Mouse (Mus musculus) heart, adult 2 months (tissue): Measurements from ENCODE around the gene Fli1. TPM values are rescaled to one million over a fixed set of nuclear protein-coding genes. Genes with fewer than 3 reads are reported as not detected.

Experiments
- DNase-seq, 2 experiments: peaks; one replicate each; pipeline ENCODE4 v3.0.0; 2021
- H3K27ac ChIP-seq: fragments of 200-600 bp; 2 replicates; pipeline ENCODE4 v1.8.1; 2022
- H3K27me3 ChIP-seq: fragments of 200-500 bp; 2 replicates; pipeline ENCODE4 v1.6.1; 2012; ENCODE audit warnings: mild to moderate bottlenecking, low read length, inconsistent platforms, mixed read lengths; ENCODE audit not compliant: control insufficient read depth, insufficient read depth
- H3K36me3 ChIP-seq: fragments of 200-500 bp; 2 replicates; pipeline ENCODE4 v1.6.1; 2012; ENCODE audit warnings: low read length, inconsistent platforms; ENCODE audit not compliant: control insufficient read depth, insufficient read depth
- H3K4me1 ChIP-seq: fragments of 200-500 bp; 2 replicates; pipeline ENCODE4 v1.6.1; 2011; ENCODE audit warnings: low read length; ENCODE audit not compliant: control insufficient read depth, insufficient read depth
- H3K4me3 ChIP-seq: fragments of 200-600 bp; 2 replicates; pipeline ENCODE4 v1.8.1; 2022
- H3K79me2 ChIP-seq: fragments of 200-500 bp; replicated peaks from 2 replicates; pipeline ENCODE4 v1.6.1; 2012; ENCODE audit warnings: mild to moderate bottlenecking, inconsistent platforms, low read length, moderate library complexity, mixed read lengths; ENCODE audit not compliant: control insufficient read depth, insufficient read depth
- H3K9ac ChIP-seq: fragments of 200-500 bp; 2 replicates; pipeline ENCODE4 v1.6.1; 2012; ENCODE audit warnings: low read depth, mild to moderate bottlenecking, control low read depth, inconsistent platforms, low read length, mixed read lengths
- CTCF ChIP-seq: fragments of 200-600 bp; IDR thresholded peaks from 2 replicates; pipeline ENCODE4 v1.8.1; 2022; ENCODE audit warnings: antibody characterized with exemption, mild to moderate bottlenecking, moderate library complexity
- EP300 ChIP-seq: fragments of 200-500 bp; IDR thresholded peaks from 2 replicates; pipeline ENCODE4 v1.6.1; 2011; ENCODE audit warnings: low read depth, low read length, control low read depth; ENCODE audit not compliant: insufficient read depth
- POLR2A ChIP-seq: fragments of 200-500 bp; IDR thresholded peaks from 2 replicates; pipeline ENCODE4 v1.6.1; 2011; ENCODE audit warnings: mild to moderate bottlenecking, low read depth, low read length, control low read depth; ENCODE audit not compliant: insufficient read depth
- WGBS: fragments of 180-500 bp; shearing (Covaris S2); methylation state at CpG from one replicate; pipeline ENCODE4 v1.1.7; 2018; 5-methylcytosine and 5-hydroxymethylcytosine counted together
- intact Hi-C: fragments of 180-260 bp; cut with DNase I; formaldehyde crosslinking; loops from one replicate; pipeline ENCODE4 v1.15.1; 2025
- polyA plus RNA-seq: library from polyadenylated mRNA; depleted of rRNA; stranded (reverse); fragments of >200 nt; gene quantifications from 2 replicates; pipeline ENCODE4 v1.2.3, GENCODE M21; 2012
- total RNA-seq, 2 experiments: library from RNA; stranded (reverse); gene quantifications; 2 replicates each; pipeline ENCODE4 v1.2.3; 2021

Fli1 gene
- total and polyA plus RNA-seq, 3 experiments, result 14.9 to 28.2 (median 23.5) TPM

DNA sequence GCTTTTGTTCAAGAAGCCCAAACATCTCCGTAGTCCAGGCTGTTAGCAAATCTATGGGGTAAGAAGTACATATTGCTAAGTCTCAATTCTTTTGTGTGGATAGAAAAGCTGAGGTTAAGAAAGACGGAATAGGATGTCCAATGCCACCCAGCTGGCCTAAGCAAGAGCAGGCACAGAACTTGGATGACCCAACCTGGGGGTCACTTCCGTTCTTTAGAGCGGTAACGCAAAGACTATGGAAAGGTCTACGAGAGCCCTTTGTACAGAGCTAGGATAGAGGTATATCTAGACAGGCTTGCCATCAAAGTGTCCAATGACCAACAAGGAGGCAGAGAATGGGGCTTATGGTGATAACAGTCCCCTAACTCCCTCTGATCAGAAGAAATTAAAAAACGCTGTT is 15.3 kb downstream of the Fli1 start:
- intact Hi-C loops, result no loop called here
- peaks cover 71% of the 10 kb centered on the region for H3K36me3 ChIP-seq
- H3K4me3 ChIP-seq, result no peak overlapping the region
- H3K27me3 ChIP-seq, result no peaks in the 10 kb centered on the region
- TF ChIP-seq POLR2A (no peak), CTCF (no peak), EP300 (no peak)
- peak in 1 of 2 experiments; percentile 11 for DNase-seq
- 67% methylated on average over 7 of the region's 7 CpGs for WGBS
- H3K79me2 ChIP-seq, result 0 out of 2 replicates have a peak, but pooled peaks cover 3% of the 10 kb centered on the region
- peaks cover 33% of the 10 kb centered on the region for H3K4me1 ChIP-seq
- H3K9ac ChIP-seq, result no peak overlapping the region
- H3K27ac ChIP-seq, result peak overlapping the region; percentile 23

DNA sequence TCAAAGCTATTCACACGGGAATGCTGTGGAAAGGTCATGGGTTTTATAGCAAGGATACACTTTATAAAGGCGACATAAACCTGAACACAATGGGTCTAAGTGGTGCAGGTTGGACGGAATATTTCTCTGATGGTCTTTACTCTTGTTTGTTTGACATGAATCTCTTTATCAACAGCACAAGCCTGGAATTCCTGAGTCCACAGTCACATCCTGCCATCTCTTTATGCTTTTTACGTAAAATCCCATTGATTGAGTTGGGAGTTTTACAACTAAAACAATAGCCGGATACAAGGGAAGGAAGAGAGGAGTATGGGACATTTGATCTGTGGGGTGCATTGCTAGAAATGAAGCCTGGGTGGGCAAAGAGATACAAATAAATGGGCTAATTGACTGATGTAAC is 16.9 kb downstream of the Fli1 start:
- Histone ChIP-seq H3K27ac (peak overlapping the region; percentile 72), H3K36me3 (peaks cover 71% of the 10 kb centered on the region), H3K4me1 (peaks cover 33% of the 10 kb centered on the region), H3K9ac (peak overlapping the region; percentile 48), H3K4me3 (no peak overlapping the region), H3K79me2 (0 out of 2 replicates have a peak, but pooled peaks cover 2% of the 10 kb centered on the region), H3K27me3 (no peaks in the 10 kb centered on the region)
- DNase-seq, result peak in 1 of 2 experiments; percentile 8
- TF ChIP-seq CTCF (no peak), EP300 (0 out of 2 replicates have a peak, but pooled peaks have one; percentile 16), POLR2A (no peak; the same call in 1 of the 2 replicates)
- intact Hi-C loops, result loop anchor here (2.0 kb wide), 1 partner anchor 15 kb away; no protein-coding TSS in a partner anchor
- 41% methylated on average over 5 of the region's 5 CpGs for WGBS

DNA sequence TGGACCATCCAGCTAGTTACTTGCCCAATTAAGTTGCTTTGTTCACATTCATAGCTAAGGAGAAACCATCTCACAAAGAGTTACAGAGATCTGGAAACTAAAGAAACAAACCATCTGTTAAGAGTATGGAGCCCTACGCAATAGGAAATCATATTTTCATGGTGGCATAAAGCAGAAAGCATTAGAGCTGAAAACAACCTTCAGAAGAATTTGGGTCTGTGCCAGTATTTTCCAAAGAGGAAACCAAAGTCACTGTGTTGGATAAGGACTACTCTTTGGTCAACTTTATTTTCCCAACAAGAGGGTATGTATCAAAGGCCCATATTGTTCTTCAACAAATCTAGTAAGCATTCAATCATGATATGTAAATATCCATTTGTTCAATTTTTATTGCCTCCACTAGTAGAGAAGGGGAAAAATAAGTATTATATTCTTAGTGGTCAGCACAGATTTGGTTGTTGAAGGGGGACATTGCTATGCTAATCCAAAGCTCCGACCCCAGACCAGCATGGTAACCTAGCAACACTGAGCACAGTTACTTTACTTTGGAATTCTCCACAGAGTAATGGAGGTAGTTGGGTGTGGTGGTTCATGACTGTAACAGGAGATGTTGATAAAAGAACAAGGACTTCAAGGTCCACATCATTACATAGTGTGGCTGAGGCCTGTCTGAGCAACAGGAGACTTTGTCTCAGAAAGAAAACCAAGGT is 20.0 kb downstream of the Fli1 start:
- H3K36me3 ChIP-seq, result peaks cover 63% of the 10 kb centered on the region
- peak overlapping the region; percentile 91 for H3K27ac ChIP-seq
- no peak overlapping the region for H3K9ac ChIP-seq
- intact Hi-C loops, result no loop called here
- no peak for TF ChIP-seq CTCF
- TF ChIP-seq EP300, result no peak
- no peak for TF ChIP-seq POLR2A
- no peaks in the 10 kb centered on the region for H3K79me2 ChIP-seq
- H3K27me3 ChIP-seq, result no peaks in the 10 kb centered on the region
- peak in 1 of 2 experiments; percentile 11 for DNase-seq
- 56% methylated on average over 2 of the region's 2 CpGs for WGBS
- no peak overlapping the region for H3K4me3 ChIP-seq
- peaks cover 34% of the 10 kb centered on the region for H3K4me1 ChIP-seq

DNA sequence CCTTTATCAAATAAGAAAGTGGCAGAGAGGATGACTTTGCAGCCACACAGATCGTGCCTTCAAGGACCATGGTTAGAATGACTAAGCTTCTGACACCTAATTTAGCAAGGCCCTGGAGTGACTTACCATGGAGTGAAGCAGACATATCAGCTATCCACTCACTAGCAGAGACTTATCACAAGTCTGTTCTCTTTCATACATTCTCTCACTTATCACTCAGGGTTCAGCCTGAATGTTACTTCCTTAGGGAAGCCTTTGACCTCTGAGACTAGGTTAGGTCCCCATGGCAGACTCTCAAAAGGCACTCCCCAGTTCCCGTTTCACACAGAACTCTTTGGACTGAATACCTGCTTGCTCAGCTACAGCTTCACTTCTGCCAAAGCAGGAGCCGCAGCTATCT is 21.3 kb downstream of the Fli1 start:
- H3K79me2 ChIP-seq, result no peaks in the 10 kb centered on the region
- H3K4me1 ChIP-seq, result peaks cover 37% of the 10 kb centered on the region
- no peaks in the 10 kb centered on the region for H3K27me3 ChIP-seq
- H3K36me3 ChIP-seq, result peaks cover 60% of the 10 kb centered on the region
- no peak overlapping the region for H3K4me3 ChIP-seq
- TF ChIP-seq EP300 (no peak), CTCF (no peak)
- intact Hi-C loops, result no loop called here
- WGBS, result 32% methylated on average over 3 of the region's 3 CpGs
- no peak overlapping the region for H3K9ac ChIP-seq
- DNase-seq, result peak in 1 of 2 experiments; percentile 21
- peak overlapping the region; percentile 91 for H3K27ac ChIP-seq

DNA sequence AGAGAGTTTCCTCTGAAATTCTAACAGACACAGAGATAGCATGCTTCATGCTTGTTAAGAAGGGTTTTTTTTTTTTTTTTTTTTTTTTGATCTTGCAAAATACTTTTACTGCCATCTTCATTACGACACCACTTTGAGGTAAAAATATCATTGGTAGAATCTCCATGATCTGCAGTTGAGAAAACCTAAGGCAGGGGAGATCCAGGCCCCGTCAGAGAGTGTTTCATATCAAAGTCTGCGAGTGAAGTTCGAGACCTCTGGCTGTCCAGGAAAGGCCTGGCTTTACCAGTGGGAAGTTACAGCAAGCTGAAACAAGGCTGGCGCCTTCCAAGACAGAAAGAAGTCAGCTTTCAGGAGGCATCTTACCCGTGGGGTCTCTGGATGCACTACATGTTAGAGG is 21.8 kb downstream of the Fli1 start:
- intact Hi-C loops, result no loop called here
- Histone ChIP-seq H3K36me3 (peaks cover 57% of the 10 kb centered on the region), H3K4me3 (no peak overlapping the region; the same call in 1 of the 2 replicates), H3K79me2 (no peaks in the 10 kb centered on the region), H3K9ac (no peak overlapping the region), H3K4me1 (peaks cover 35% of the 10 kb centered on the region), H3K27ac (peak overlapping the region; percentile 91), H3K27me3 (no peaks in the 10 kb centered on the region)
- peak in 1 of 2 experiments; percentile 30 for DNase-seq
- WGBS, result 51% methylated on average over 6 of the region's 6 CpGs
- no peak for TF ChIP-seq CTCF
- TF ChIP-seq EP300, result no peak
- TF ChIP-seq POLR2A, result no peak
